Mouse (Mus musculus) stomach, postnatal 0 days (tissue): Measurements from ENCODE around the gene Slc44a2.

Experiments used
- CTCF ChIP-seq: IDR thresholded peaks from 2 replicates; pipeline ENCODE4 v1.5.1; 2016; ENCODE audit warnings: antibody characterized with exemption, low read depth, mild to moderate bottlenecking, moderate library complexity
- EP300 ChIP-seq: optimal IDR thresholded peaks from 2 replicates; pipeline ENCODE3; 2016; ENCODE audit warnings: antibody characterized with exemption

DNA sequence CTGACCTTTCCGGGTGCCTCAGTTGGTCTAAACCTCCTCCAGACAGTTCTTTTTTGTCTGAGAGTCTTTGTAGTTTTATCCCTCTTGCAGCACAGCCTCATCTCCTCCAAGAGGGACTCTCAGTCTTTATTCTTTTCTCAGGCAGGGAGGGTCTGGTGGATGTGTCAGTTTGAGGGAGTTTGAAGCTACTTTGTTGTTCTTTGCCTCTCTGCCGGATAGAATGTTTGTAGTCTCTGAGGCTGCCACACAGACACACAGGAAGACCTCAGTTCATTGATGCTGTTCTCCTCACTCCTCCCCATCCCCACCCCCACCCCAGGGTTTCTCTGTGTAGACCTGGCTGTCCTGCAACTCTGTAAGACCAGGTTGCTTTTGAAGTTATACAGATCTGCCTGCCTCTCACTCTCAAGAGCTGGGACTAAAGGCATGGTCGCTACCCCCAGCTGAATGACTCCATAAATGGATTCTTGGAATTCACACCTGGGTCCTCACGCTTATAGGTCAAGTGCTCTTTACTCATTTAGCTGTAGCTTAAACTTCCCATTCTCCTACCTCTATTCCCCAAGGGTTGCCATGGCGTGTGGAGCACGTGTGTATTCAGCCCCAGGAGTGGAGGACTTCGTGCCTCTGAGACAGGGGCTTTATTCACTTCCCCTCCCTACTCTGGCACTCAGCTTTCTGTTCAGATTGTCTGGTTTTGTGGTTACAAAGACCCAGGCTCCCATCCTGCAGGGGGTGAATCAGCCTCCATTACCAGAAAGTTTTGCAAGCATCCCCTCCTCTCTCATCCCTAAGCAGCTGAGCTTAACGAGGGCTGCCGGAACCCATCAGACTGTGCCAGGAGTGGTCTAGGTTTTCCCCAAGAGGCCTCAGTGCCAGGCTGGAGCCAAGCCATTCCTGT is 11.9 kb downstream of the Slc44a2 start:
- TF ChIP-seq EP300 (no peak), CTCF (no peak)
